Mouse (Mus musculus): ENCODE results near the gene Timm44.

Gene Timm44

GRCm38 (mm10) chr8:4275275-4276110 is at the start of gene Timm44:
TSS of gene Timm44 (minus strand) at chr8:4275913.
- CTCF ChIA-PET = no interaction called here

GRCm38 (mm10) chr8:4324983-4325750 is 49.5 kb upstream of the Timm44 start, which contains the start of the genes Ccl25 and Elavl1:
TSS of gene Ccl25 (plus strand) at chr8:4325210.
TSS of gene Elavl1 (minus strand) at chr8:4325413.
- CTCF ChIA-PET = interaction anchor here (0.7 kb wide), 1 partner anchor 68 kb away, joined by 3 read pairs; no protein-coding TSS in a partner anchor

GRCm38 (mm10) chr8:4324525-4324924 is 48.8 kb upstream of the Timm44 start:
- CTCF ChIA-PET = interaction anchor here (0.7 to 0.8 kb wide), 2 partner anchors 57 to 68 kb away, joined by 3 read pairs; no protein-coding TSS in a partner anchor

GRCm38 (mm10) chr8:4323917-4324316 is 48.2 kb upstream of the Timm44 start:
- CTCF ChIA-PET = interaction anchor here (0.8 kb wide), 1 partner anchor 57 kb away, joined by 3 read pairs; no protein-coding TSS in a partner anchor

GRCm38 (mm10) chr8:4322470-4322869 is 46.8 kb upstream of the Timm44 start:
- CTCF ChIA-PET = interaction anchor here (0.7 to 0.8 kb wide), 2 partner anchors 10 to 188 kb away, joined by 3 to 14 read pairs; partner anchors contain the start of gene Cd209g

GRCm38 (mm10) chr8:4321031-4321430 is 45.3 kb upstream of the Timm44 start:
- CTCF ChIA-PET = no interaction called here

GRCm38 (mm10) chr8:4320404-4320803 is 44.7 kb upstream of the Timm44 start:
- CTCF ChIA-PET = no interaction called here

GRCm38 (mm10) chr8:4319573-4319872 is 43.8 kb upstream of the Timm44 start:
- CTCF ChIA-PET = no interaction called here

GRCm38 (mm10) chr8:4318796-4319572 is 43.3 kb upstream of the Timm44 start:
- CTCF ChIA-PET = no interaction called here

- CTCF ChIA-PET = no interaction called here
Measured at GRCm38 (mm10) chr8:4318124-4318523, 42.4 kb upstream of the Timm44 start.

GRCm38 (mm10) chr8:4314852-4315251 is 39.1 kb upstream of the Timm44 start:
- CTCF ChIA-PET = no interaction called here

GRCm38 (mm10) chr8:4313254-4314124 is 37.8 kb upstream of the Timm44 start:
- CTCF ChIA-PET = interaction anchor here (0.6 to 0.9 kb wide), 3 partner anchors 12 to 171 kb away, joined by 3 to 5 read pairs (median 3); no protein-coding TSS in a partner anchor

GRCm38 (mm10) chr8:4312104-4312503 is 36.4 kb upstream of the Timm44 start:
- CTCF ChIA-PET = interaction anchor here (1.0 to 1.1 kb wide), 2 partner anchors 10 to 44 kb away, joined by 3 read pairs; no protein-coding TSS in a partner anchor

GRCm38 (mm10) chr8:4305838-4306237 is 30.1 kb upstream of the Timm44 start:
- CTCF ChIA-PET = interaction anchor here (0.5 to 0.6 kb wide), 2 partner anchors 11 to 92 kb away, joined by 3 to 6 read pairs; no protein-coding TSS in a partner anchor

- CTCF ChIA-PET = no interaction called here
Measured at GRCm38 (mm10) chr8:4304124-4304547, 28.4 kb upstream of the Timm44 start.

GRCm38 (mm10) chr8:4297822-4298221 is 22.1 kb upstream of the Timm44 start:
- CTCF ChIA-PET = no interaction called here

- CTCF ChIA-PET = no interaction called here
Measured at GRCm38 (mm10) chr8:4292738-4293137, 17.0 kb upstream of the Timm44 start.

- CTCF ChIA-PET = interaction anchor here (0.7 kb wide), 1 partner anchor 228 kb away, joined by 3 read pairs; no protein-coding TSS in a partner anchor
Measured at GRCm38 (mm10) chr8:4276111-4276465, 375 bp upstream of the Timm44 start.

GRCm38 (mm10) chr8:4269609-4270008 is 6.1 kb downstream of the Timm44 start:
- CTCF ChIA-PET = no interaction called here

GRCm38 (mm10) chr8:4267627-4268026 is 8.1 kb downstream of the Timm44 start:
- CTCF ChIA-PET = interaction anchor here (1.0 to 1.1 kb wide), 2 partner anchors 45 to 56 kb away, joined by 3 read pairs; no protein-coding TSS in a partner anchor

Data from spleen, embryonic (tissue).